Mouse (Mus musculus): ENCODE measurements around the gene Krtap4-2. TPM values are rescaled to one million over a fixed set of nuclear protein-coding genes. Genes with fewer than 3 reads are reported as not detected.

The Krtap4-2 gene
- not detected for polyA plus RNA-seq (2014; fragmentation: Illumina TruSeq; extraction: RNeasy Lipid Tissue Mini Kit (QIAGEN cat#74804); ENCODE audit: low read depth, low replicate concordance)

DNA sequence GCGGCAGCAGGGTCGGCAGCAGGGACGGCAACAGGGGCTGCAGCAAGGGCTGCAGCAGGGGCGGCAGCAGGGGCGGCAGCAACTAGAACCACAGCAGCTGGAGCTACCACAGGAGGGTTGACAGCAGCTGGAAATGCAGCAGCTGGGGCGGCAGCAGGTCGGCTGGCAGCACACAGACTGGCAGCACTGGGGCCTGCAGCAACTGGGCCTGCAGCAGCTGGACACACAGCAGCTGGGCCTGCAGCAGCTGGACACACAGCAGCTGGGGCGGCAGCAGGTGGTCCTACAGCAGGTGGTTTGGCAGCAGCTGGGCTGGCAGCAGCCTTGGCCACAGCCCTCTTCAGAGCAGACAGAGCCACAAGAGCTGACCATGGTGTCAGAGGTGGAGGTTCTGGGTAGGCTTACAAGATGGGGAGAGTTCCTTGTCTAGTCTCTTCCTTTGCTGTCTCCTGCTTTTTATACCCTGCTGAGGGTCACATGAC lies at the start of gene Krtap4-2:
Krtap4-2 (minus strand) TSS at position 432 of the 482 bp plus-strand sequence.

DNA sequence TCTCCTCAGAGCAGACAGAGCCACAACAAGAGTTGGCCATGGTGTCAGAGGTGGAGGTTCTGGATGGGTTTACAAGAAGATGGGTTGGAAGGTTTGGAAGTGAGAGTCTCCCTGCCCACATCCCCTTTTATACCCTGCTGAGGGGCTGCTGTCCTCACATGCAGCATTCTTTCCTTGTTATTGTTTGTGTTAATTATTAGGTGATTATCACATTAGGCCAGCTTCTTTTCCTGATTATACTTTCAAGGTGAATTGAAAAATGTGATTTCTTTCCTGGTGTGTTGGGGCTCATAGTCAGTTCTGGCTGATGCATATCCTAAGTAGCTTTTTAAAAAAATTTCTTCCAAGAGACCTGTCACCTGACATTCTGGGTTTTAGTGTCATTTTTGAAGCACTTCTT lies 31.0 kb upstream of the Krtap4-2 start, which contains the start of gene Krtap4-6:
Krtap4-6 (minus strand) TSS at position 101 of the 400 bp plus-strand sequence.

DNA sequence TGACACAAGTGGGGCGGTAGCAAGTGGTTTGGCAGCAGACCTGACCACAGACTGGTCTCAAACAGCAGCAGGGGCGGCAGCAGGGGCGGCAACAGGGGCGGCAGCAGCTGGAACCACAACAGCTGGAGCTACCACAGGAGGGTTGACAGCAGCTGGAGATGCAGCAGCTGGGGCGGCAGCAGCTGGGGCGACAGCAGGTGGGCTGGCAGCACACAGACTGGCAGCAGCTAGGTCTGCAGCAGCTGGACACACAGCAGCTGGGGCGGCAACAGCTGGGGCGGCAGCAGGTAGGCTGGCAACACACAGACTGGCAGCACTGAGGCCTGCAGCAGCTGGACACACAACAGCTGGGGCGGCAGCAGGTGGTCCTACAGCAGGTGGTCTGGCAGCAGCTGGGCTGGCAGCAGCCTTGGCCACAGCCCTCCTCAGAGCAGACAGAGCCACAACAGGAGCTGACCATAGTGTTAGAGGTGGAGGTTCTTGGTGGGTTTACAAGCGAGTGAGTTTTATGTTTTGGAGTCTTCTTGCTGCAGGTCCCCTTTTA lies 23.7 kb upstream of the Krtap4-2 start, which contains the start of gene Gm11563:
Gm11563 (minus strand) TSS at position 494 of the 544 bp plus-strand sequence.

DNA sequence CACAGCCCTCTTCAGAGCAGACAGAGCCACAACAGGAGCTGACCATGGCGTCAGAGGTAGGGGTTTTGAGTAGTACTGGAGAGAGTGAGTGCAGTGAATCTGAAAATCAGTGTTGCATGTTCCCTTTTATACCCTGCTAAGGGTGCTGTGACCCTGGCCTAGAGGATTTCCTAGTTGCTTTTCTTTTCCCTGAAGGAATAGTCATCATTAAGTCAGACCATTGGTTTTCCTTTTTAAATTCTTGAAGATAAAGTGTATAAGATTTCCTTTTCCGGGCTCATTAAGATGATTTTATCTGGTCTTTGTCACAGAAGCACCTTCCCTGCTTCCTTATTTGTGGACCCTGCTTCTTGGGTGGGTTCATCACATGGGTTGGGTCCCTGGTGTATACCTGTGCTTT lies 15.3 kb upstream of the Krtap4-2 start, which contains the start of gene Gm11555:
Gm11555 (minus strand) TSS at position 101 of the 400 bp plus-strand sequence.

DNA sequence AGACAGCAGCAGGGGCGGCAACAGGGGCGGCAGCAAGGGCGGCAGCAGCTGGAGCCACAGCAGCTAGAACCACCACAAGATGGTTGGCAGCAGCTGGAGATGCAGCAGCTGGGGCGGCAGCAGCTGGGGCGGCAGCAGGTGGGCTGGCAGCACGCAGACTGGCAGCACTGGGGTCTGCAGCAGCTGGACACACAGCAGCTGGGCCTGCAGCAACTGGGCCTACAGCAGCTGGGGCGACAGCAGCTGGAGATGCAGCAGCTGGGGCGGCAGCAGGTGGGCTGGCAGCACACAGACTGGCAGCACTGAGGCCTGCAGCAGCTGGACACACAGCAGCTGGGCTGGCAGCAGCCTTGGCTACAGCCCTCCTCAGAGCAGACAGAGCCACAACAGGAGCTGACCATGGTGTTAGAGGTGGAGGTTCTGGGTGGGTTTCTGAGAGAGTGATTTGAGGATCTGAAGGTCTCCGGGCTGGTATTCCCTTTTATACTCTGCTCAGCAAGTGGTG lies 8.8 kb upstream of the Krtap4-2 start, which contains the start of gene Krtap4-7:
Krtap4-7 (minus strand) TSS at position 455 of the 505 bp plus-strand sequence.

DNA sequence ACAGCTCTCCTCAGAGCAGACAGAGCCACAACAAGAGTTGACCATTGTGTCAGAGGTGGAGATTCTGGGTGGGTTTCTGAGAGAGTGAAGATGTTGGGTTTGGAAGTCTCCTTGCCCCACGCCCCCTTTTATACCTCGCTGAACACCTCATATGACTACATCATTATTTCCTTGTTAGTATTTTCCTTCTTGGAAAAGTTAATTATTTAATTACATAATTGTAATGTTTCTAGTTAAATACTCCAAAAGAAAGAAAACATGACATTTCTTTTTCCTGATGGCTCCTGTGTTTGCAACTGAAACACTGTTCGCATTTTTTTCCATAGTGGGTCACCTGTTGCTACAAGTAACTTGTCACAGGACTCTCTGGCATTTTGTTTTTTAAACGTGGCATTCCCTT lies 6.7 kb downstream of the Krtap4-2 start, which contains the start of gene Krtap4-1:
Krtap4-1 (minus strand) TSS at position 101 of the 400 bp plus-strand sequence.

DNA sequence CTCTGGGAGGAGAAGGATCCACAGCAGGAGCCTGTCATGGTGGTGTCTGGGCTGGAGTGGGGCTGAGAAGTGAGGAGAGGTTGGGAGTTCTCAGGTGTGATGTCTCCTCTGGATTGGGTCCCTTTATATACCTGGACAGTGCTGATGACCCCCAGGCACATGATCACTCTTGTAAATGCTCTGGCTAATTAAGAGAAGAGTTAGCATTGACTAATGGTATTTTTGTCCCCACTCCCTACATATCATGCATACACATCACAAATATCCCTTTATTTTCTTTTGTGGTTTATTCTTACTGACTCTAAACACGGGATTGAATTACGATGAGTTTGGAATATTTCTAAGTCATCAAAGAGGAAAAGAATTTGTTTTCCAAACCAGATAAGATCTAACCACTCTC lies 14.5 kb downstream of the Krtap4-2 start, which contains the start of gene Gm11562:
Gm11562 (minus strand) TSS at position 101 of the 400 bp plus-strand sequence.

DNA sequence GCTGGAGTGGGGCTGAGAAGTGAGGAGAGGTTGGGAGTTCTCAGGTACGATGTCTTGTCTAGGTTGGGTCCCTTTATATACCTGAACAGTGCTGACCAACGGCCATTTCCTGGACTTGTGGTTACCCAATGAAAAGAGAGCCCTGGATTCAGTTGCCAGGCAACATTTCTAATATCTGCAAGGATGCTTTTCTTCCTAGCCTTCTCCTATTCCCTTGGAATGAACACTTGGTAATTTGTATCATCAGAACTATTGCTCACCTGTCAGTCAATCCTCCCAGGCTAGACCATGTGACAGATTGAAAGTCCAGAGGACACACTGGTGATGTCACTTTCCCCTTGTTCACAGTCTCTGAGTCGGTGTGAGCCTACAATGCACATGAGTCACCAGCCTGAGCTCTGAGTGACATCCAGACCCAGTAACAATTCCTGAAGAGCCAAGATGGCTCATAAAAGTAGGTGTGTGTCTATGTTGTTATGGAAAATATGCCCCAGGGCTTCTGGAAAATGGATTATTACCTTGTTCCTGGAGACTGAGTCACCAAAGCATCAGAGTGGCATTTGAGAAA lies 20.0 kb downstream of the Krtap4-2 start, which contains the start of gene Krtap2-4:
Krtap2-4 (minus strand) TSS at position 51 of the 568 bp plus-strand sequence.

DNA sequence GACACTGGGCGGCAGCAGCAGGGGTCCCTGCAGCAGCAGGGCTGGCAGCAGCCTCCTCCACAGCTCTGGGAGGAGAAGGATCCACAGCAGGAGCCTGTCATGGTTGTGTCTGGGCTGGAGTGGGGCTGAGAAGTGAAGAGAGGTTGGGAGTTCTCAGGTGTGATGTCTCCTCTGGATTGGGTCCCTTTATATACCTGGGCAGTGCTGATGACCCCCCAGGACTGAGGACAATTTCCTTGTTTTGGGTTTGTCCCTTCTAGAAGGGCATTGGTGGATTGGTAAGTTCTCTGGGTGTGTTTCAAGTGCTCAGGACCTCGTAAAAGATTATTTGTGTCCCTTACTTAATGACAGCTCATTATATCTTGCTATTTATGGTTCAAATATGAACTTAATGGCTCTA lies 24.8 kb downstream of the Krtap4-2 start, which contains the start of gene Gm11937:
Gm11937 (minus strand) TSS at position 101 of the 400 bp plus-strand sequence.

DNA sequence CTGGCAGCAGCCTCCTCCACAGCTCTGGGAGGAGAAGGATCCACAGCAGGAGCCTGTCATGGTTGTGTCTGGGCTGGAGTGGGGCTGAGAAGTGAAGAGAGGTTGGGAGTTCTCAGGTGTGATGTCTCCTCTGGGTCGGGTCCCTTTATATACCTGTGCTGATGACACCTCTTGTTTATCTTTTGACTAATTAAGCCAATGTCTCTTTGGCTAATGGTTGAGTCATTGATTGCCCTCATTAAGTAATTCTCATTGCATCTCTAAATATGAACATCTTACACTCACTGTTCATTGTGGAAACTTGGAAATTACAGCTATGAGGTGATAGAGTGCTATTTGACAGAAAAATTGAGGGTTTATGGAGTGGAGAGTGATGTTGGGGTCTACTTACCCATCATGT lies 31.7 kb downstream of the Krtap4-2 start, which contains the start of gene Gm11938:
Gm11938 (minus strand) TSS at position 101 of the 400 bp plus-strand sequence.

DNA sequence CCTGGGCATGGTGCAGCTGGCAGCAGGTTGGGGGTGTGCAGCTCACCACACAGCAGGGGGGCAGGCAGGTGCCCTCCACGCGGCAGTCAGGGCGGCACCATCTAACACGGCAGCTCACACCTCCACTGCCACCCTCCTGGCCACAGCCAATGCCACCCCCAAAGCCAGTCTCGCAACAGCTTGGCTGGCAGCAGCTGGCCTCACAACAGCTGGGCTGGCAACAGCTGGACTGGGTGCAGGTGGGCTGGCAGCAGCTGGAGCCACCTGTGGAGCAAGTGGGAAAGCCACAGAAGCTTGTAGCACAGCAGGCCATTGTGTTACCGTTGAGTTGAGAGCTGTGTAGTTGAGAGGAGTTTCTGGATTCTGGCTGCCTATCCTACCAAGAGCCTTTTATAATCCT lies 37.1 kb downstream of the Krtap4-2 start, which contains the start of gene Krtap9-3:
Krtap9-3 (minus strand) TSS at position 364 of the 400 bp plus-strand sequence.

DNA sequence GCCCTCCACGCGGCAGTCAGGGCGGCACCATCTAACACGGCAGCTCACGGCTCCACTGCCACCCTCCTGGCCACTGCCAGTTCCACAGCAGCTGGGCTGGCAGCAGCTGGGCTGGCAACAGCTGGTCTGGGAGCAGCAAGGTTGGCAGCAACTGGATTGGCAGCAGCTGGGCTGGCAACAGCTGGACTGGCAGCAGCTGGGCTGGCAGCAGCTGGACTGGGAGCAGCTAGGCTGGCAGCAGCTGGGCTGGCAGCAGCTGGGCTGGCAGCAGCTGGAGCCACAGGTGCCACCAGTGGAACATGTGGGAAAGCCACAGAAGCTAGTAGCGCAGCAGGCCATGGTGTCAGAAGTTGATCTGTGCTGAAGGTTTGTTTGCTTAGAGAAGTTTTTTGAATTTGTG lies 43.9 kb downstream of the Krtap4-2 start, which contains the start of gene Krtap1-3:
Krtap1-3 (minus strand) TSS at position 359 of the 400 bp plus-strand sequence.

Other genes with a start within 250 kb of the Krtap4-2 start
- 4.5 TPM for gene Krt10, start 245.7 kb downstream of the Krtap4-2 start, polyA plus RNA-seq (2014; fragmentation: Illumina TruSeq; extraction: RNeasy Lipid Tissue Mini Kit (QIAGEN cat#74804); ENCODE audit: low read depth, low replicate concordance)
- gene Krt12, start 212.8 kb downstream of the Krtap4-2 start, polyA plus RNA-seq (2014; fragmentation: Illumina TruSeq; extraction: RNeasy Lipid Tissue Mini Kit (QIAGEN cat#74804); ENCODE audit: low read depth, low replicate concordance): not detected
- 0.31 TPM for gene Krt20, start 196.9 kb downstream of the Krtap4-2 start, polyA plus RNA-seq (2014; fragmentation: Illumina TruSeq; extraction: RNeasy Lipid Tissue Mini Kit (QIAGEN cat#74804); ENCODE audit: low read depth, low replicate concordance)
- gene Krt23, start 141.9 kb downstream of the Krtap4-2 start, polyA plus RNA-seq (2014; fragmentation: Illumina TruSeq; extraction: RNeasy Lipid Tissue Mini Kit (QIAGEN cat#74804); ENCODE audit: low read depth, low replicate concordance): not detected
- not detected for gene Krt39, start 113.7 kb downstream of the Krtap4-2 start, polyA plus RNA-seq (2014; fragmentation: Illumina TruSeq; extraction: RNeasy Lipid Tissue Mini Kit (QIAGEN cat#74804); ENCODE audit: low read depth, low replicate concordance)
- not detected for gene Krt40, start 91.9 kb downstream of the Krtap4-2 start, polyA plus RNA-seq (2014; fragmentation: Illumina TruSeq; extraction: RNeasy Lipid Tissue Mini Kit (QIAGEN cat#74804); ENCODE audit: low read depth, low replicate concordance)
- not detected for gene Krtap3-3, start 84.2 kb downstream of the Krtap4-2 start, polyA plus RNA-seq (2014; fragmentation: Illumina TruSeq; extraction: RNeasy Lipid Tissue Mini Kit (QIAGEN cat#74804); ENCODE audit: low read depth, low replicate concordance)
- not detected for gene Krtap3-2, start 78.2 kb downstream of the Krtap4-2 start, polyA plus RNA-seq (2014; fragmentation: Illumina TruSeq; extraction: RNeasy Lipid Tissue Mini Kit (QIAGEN cat#74804); ENCODE audit: low read depth, low replicate concordance)
- gene Gm11939, start 75.6 kb downstream of the Krtap4-2 start, polyA plus RNA-seq (2014; fragmentation: Illumina TruSeq; extraction: RNeasy Lipid Tissue Mini Kit (QIAGEN cat#74804); ENCODE audit: low read depth, low replicate concordance): not detected
- not detected for gene Krtap3-1, start 68.5 kb downstream of the Krtap4-2 start, polyA plus RNA-seq (2014; fragmentation: Illumina TruSeq; extraction: RNeasy Lipid Tissue Mini Kit (QIAGEN cat#74804); ENCODE audit: low read depth, low replicate concordance)
- not detected for gene Krtap1-5, start 54.1 kb downstream of the Krtap4-2 start, polyA plus RNA-seq (2014; fragmentation: Illumina TruSeq; extraction: RNeasy Lipid Tissue Mini Kit (QIAGEN cat#74804); ENCODE audit: low read depth, low replicate concordance)
- gene Krtap1-4, start 51.4 kb downstream of the Krtap4-2 start, polyA plus RNA-seq (2014; fragmentation: Illumina TruSeq; extraction: RNeasy Lipid Tissue Mini Kit (QIAGEN cat#74804); ENCODE audit: low read depth, low replicate concordance): not detected
- not detected for gene Krtap1-3, start 43.7 kb downstream of the Krtap4-2 start, polyA plus RNA-seq (2014; fragmentation: Illumina TruSeq; extraction: RNeasy Lipid Tissue Mini Kit (QIAGEN cat#74804); ENCODE audit: low read depth, low replicate concordance)
- gene Krtap9-3, start 37.0 kb downstream of the Krtap4-2 start, polyA plus RNA-seq (2014; fragmentation: Illumina TruSeq; extraction: RNeasy Lipid Tissue Mini Kit (QIAGEN cat#74804); ENCODE audit: low read depth, low replicate concordance): not detected
- gene Gm11938, start 31.8 kb downstream of the Krtap4-2 start, polyA plus RNA-seq (2014; fragmentation: Illumina TruSeq; extraction: RNeasy Lipid Tissue Mini Kit (QIAGEN cat#74804); ENCODE audit: low read depth, low replicate concordance): not detected
- not detected for gene Gm11937, start 24.9 kb downstream of the Krtap4-2 start, polyA plus RNA-seq (2014; fragmentation: Illumina TruSeq; extraction: RNeasy Lipid Tissue Mini Kit (QIAGEN cat#74804); ENCODE audit: low read depth, low replicate concordance)
- not detected for gene Krtap2-4, start 20.2 kb downstream of the Krtap4-2 start, polyA plus RNA-seq (2014; fragmentation: Illumina TruSeq; extraction: RNeasy Lipid Tissue Mini Kit (QIAGEN cat#74804); ENCODE audit: low read depth, low replicate concordance)
- gene Gm11562, start 14.6 kb downstream of the Krtap4-2 start, polyA plus RNA-seq (2014; fragmentation: Illumina TruSeq; extraction: RNeasy Lipid Tissue Mini Kit (QIAGEN cat#74804); ENCODE audit: low read depth, low replicate concordance): not detected
- gene Krtap4-1, start 6.8 kb downstream of the Krtap4-2 start, polyA plus RNA-seq (2014; fragmentation: Illumina TruSeq; extraction: RNeasy Lipid Tissue Mini Kit (QIAGEN cat#74804); ENCODE audit: low read depth, low replicate concordance): not detected
- not detected for gene Krtap4-7, start 9.0 kb upstream of the Krtap4-2 start, polyA plus RNA-seq (2014; fragmentation: Illumina TruSeq; extraction: RNeasy Lipid Tissue Mini Kit (QIAGEN cat#74804); ENCODE audit: low read depth, low replicate concordance)
- gene Gm11555, start 15.2 kb upstream of the Krtap4-2 start, polyA plus RNA-seq (2014; fragmentation: Illumina TruSeq; extraction: RNeasy Lipid Tissue Mini Kit (QIAGEN cat#74804); ENCODE audit: low read depth, low replicate concordance): not detected
- gene Gm11563, start 23.9 kb upstream of the Krtap4-2 start, polyA plus RNA-seq (2014; fragmentation: Illumina TruSeq; extraction: RNeasy Lipid Tissue Mini Kit (QIAGEN cat#74804); ENCODE audit: low read depth, low replicate concordance): not detected
- gene Krtap4-6, start 30.9 kb upstream of the Krtap4-2 start, polyA plus RNA-seq (2014; fragmentation: Illumina TruSeq; extraction: RNeasy Lipid Tissue Mini Kit (QIAGEN cat#74804); ENCODE audit: low read depth, low replicate concordance): not detected
- not detected for gene Gm14190, start 55.7 kb upstream of the Krtap4-2 start, polyA plus RNA-seq (2014; fragmentation: Illumina TruSeq; extraction: RNeasy Lipid Tissue Mini Kit (QIAGEN cat#74804); ENCODE audit: low read depth, low replicate concordance)
- gene Gm14180, start 99.2 kb upstream of the Krtap4-2 start, polyA plus RNA-seq (2014; fragmentation: Illumina TruSeq; extraction: RNeasy Lipid Tissue Mini Kit (QIAGEN cat#74804); ENCODE audit: low read depth, low replicate concordance): not detected
- not detected for gene Gm11595, start 137.8 kb upstream of the Krtap4-2 start, polyA plus RNA-seq (2014; fragmentation: Illumina TruSeq; extraction: RNeasy Lipid Tissue Mini Kit (QIAGEN cat#74804); ENCODE audit: low read depth, low replicate concordance)
- not detected for gene Krtap4-8, start 145.6 kb upstream of the Krtap4-2 start, polyA plus RNA-seq (2014; fragmentation: Illumina TruSeq; extraction: RNeasy Lipid Tissue Mini Kit (QIAGEN cat#74804); ENCODE audit: low read depth, low replicate concordance)
- not detected for gene Krtap4-9, start 150.1 kb upstream of the Krtap4-2 start, polyA plus RNA-seq (2014; fragmentation: Illumina TruSeq; extraction: RNeasy Lipid Tissue Mini Kit (QIAGEN cat#74804); ENCODE audit: low read depth, low replicate concordance)
- not detected for gene Gm11596, start 158.4 kb upstream of the Krtap4-2 start, polyA plus RNA-seq (2014; fragmentation: Illumina TruSeq; extraction: RNeasy Lipid Tissue Mini Kit (QIAGEN cat#74804); ENCODE audit: low read depth, low replicate concordance)
- gene Gm11569, start 163.8 kb upstream of the Krtap4-2 start, polyA plus RNA-seq (2014; fragmentation: Illumina TruSeq; extraction: RNeasy Lipid Tissue Mini Kit (QIAGEN cat#74804); ENCODE audit: low read depth, low replicate concordance): not detected
- not detected for gene Gm11554, start 169.4 kb upstream of the Krtap4-2 start, polyA plus RNA-seq (2014; fragmentation: Illumina TruSeq; extraction: RNeasy Lipid Tissue Mini Kit (QIAGEN cat#74804); ENCODE audit: low read depth, low replicate concordance)
- gene Krtap4-13, start 174.8 kb upstream of the Krtap4-2 start, polyA plus RNA-seq (2014; fragmentation: Illumina TruSeq; extraction: RNeasy Lipid Tissue Mini Kit (QIAGEN cat#74804); ENCODE audit: low read depth, low replicate concordance): not detected
- not detected for gene Gm11564, start 180.6 kb upstream of the Krtap4-2 start, polyA plus RNA-seq (2014; fragmentation: Illumina TruSeq; extraction: RNeasy Lipid Tissue Mini Kit (QIAGEN cat#74804); ENCODE audit: low read depth, low replicate concordance)
- gene 2300003K06Rik, start 203.0 kb upstream of the Krtap4-2 start, polyA plus RNA-seq (2014; fragmentation: Illumina TruSeq; extraction: RNeasy Lipid Tissue Mini Kit (QIAGEN cat#74804); ENCODE audit: low read depth, low replicate concordance): not detected
- not detected for gene Krtap4-16, start 216.5 kb upstream of the Krtap4-2 start, polyA plus RNA-seq (2014; fragmentation: Illumina TruSeq; extraction: RNeasy Lipid Tissue Mini Kit (QIAGEN cat#74804); ENCODE audit: low read depth, low replicate concordance)
- not detected for gene Gm11568, start 222.8 kb upstream of the Krtap4-2 start, polyA plus RNA-seq (2014; fragmentation: Illumina TruSeq; extraction: RNeasy Lipid Tissue Mini Kit (QIAGEN cat#74804); ENCODE audit: low read depth, low replicate concordance)
- not detected for gene Gm11559, start 229.4 kb upstream of the Krtap4-2 start, polyA plus RNA-seq (2014; fragmentation: Illumina TruSeq; extraction: RNeasy Lipid Tissue Mini Kit (QIAGEN cat#74804); ENCODE audit: low read depth, low replicate concordance)
- gene Krtap9-1, start 238.3 kb upstream of the Krtap4-2 start, polyA plus RNA-seq (2014; fragmentation: Illumina TruSeq; extraction: RNeasy Lipid Tissue Mini Kit (QIAGEN cat#74804); ENCODE audit: low read depth, low replicate concordance): not detected
- not detected for gene Gm11567, start 244.1 kb upstream of the Krtap4-2 start, polyA plus RNA-seq (2014; fragmentation: Illumina TruSeq; extraction: RNeasy Lipid Tissue Mini Kit (QIAGEN cat#74804); ENCODE audit: low read depth, low replicate concordance)